ENCODE assay signal across 27 mouse cellular contexts in genomic region chr11:81926393-81926792, GRCm38 (mm10). TPM values are rescaled to one million over a fixed set of nuclear protein-coding genes. Genes with fewer than 3 reads are reported as not detected.
DNase-seq lines count a peak whose midpoint lies in the region; ATAC-seq and TF ChIP-seq lines count a peak whose summit lies in the region.
"Had no signal": no experiment of that assay in that cellular context is flagged by ENCODE, and none has a peak within 500 bp of the region (broad histone marks: within the 10 kb centered on the region; RNA-seq: fewer than 3 reads in every experiment).

No protein-coding gene starts in this region.

- no peaks in the 10 kb centered on the region for H3K36me3 ChIP-seq in forebrain, embryonic 11.5 days (ENCODE audit: control insufficient read depth, insufficient read depth, low read length)
- no peaks in the 10 kb centered on the region for H3K36me3 ChIP-seq in forebrain, embryonic 13.5 days (ENCODE audit: poor library complexity, severe bottlenecking)
- no peaks in the 10 kb centered on the region for H3K36me3 ChIP-seq in neural tube, embryonic 11.5 days (ENCODE audit: control insufficient read depth, insufficient read depth, low read length)
- no peaks in the 10 kb centered on the region for H3K36me3 ChIP-seq in neural tube, embryonic 15.5 days
- no peaks in the 10 kb centered on the region for H3K36me3 ChIP-seq in midbrain, postnatal 0 days (ENCODE audit: insufficient read depth, low read length)
- H3K36me3 ChIP-seq: G1E; heart, embryonic 15.5 days had no signal

- peaks cover 4% of the 10 kb centered on the region; the same call in 1 of the 2 replicates for H3K4me1 ChIP-seq in forebrain, embryonic 11.5 days (replicated peaks; ENCODE audit: control insufficient read depth, insufficient read depth, low read length)
- 0 out of 2 replicates have a peak, but pooled peaks cover 6% of the 10 kb centered on the region for H3K4me1 ChIP-seq in forebrain, embryonic 13.5 days
- H3K4me1 ChIP-seq in neural tube, embryonic 11.5 days (ENCODE audit: control insufficient read depth, insufficient read depth, low read length): no peaks in the 10 kb centered on the region
- no peaks in the 10 kb centered on the region for H3K4me1 ChIP-seq in neural tube, embryonic 15.5 days
- no peaks in the 10 kb centered on the region for H3K4me1 ChIP-seq in midbrain, postnatal 0 days (ENCODE audit: insufficient read depth, low read length)
- H3K4me1 ChIP-seq: heart, embryonic 15.5 days had no signal

- no peak overlapping the region for H3K4me3 ChIP-seq in forebrain, embryonic 11.5 days (ENCODE audit: low read depth, low read length)
- H3K4me3 ChIP-seq in forebrain, embryonic 13.5 days: no peak overlapping the region
- H3K4me3 ChIP-seq in neural tube, embryonic 11.5 days (ENCODE audit: low read depth, low read length): no peak overlapping the region
- no peak overlapping the region for H3K4me3 ChIP-seq in neural tube, embryonic 15.5 days (replicated peaks)
- no peak overlapping the region for H3K4me3 ChIP-seq in midbrain, postnatal 0 days (ENCODE audit: low read depth, low read length)
- H3K4me3 ChIP-seq: erythroblast, embryonic 14.5 days; heart, adult 2 months; heart, embryonic 15.5 days; left cerebral cortex, adult 2 months had no signal

- no peaks in the 10 kb centered on the region for H3K9me3 ChIP-seq in forebrain, embryonic 11.5 days (ENCODE audit: control insufficient read depth, low read length)
- H3K9me3 ChIP-seq in forebrain, embryonic 13.5 days (replicated peaks): no peaks in the 10 kb centered on the region
- H3K9me3 ChIP-seq in neural tube, embryonic 11.5 days (ENCODE audit: control insufficient read depth, low read length): no peaks in the 10 kb centered on the region
- no peaks in the 10 kb centered on the region for H3K9me3 ChIP-seq in neural tube, embryonic 15.5 days (replicated peaks)
- no peaks in the 10 kb centered on the region for H3K9me3 ChIP-seq in midbrain, postnatal 0 days (ENCODE audit: low read length)
- H3K9me3 ChIP-seq: heart, embryonic 15.5 days had no signal

- no peak overlapping the region for H3K4me2 ChIP-seq in forebrain, embryonic 11.5 days (ENCODE audit: low read depth, low read length, severe bottlenecking)
- no peak overlapping the region for H3K4me2 ChIP-seq in forebrain, embryonic 13.5 days
- H3K4me2 ChIP-seq in neural tube, embryonic 11.5 days (ENCODE audit: low read depth): no peak overlapping the region
- H3K4me2 ChIP-seq in neural tube, embryonic 15.5 days: no peak overlapping the region
- no peak overlapping the region for H3K4me2 ChIP-seq in midbrain, postnatal 0 days (ENCODE audit: low read depth, low read length, poor library complexity, severe bottlenecking)
- H3K4me2 ChIP-seq: heart, embryonic 15.5 days had no signal

- no peaks in the 10 kb centered on the region for H3K27me3 ChIP-seq in forebrain, embryonic 11.5 days (ENCODE audit: control insufficient read depth, insufficient read depth, low read length)
- no peaks in the 10 kb centered on the region for H3K27me3 ChIP-seq in forebrain, embryonic 13.5 days
- H3K27me3 ChIP-seq in neural tube, embryonic 11.5 days (ENCODE audit: control insufficient read depth, insufficient read depth, low read length): no peaks in the 10 kb centered on the region
- H3K27me3 ChIP-seq in neural tube, embryonic 15.5 days (replicated peaks): no peaks in the 10 kb centered on the region
- H3K27me3 ChIP-seq in midbrain, postnatal 0 days (ENCODE audit: insufficient read depth, low read length): no peaks in the 10 kb centered on the region

- peak; percentile 58 for DNase-seq in forebrain, embryonic 11.5 days (ENCODE audit: low spot score)
- DNase-seq in neural tube, embryonic 11.5 days (ENCODE audit: low spot score): peak; percentile 19
- peak; percentile 6 for DNase-seq in midbrain, postnatal 0 days (ENCODE audit: low spot score)
- DNase-seq in layer of hippocampus, adult 9-11 months: no peak
- no peak for DNase-seq in left cerebral cortex, adult 18-20 months (ENCODE audit: low spot score in 2 of 2)
- DNase-seq: adrenal gland, postnatal 10 days; cerebellum, adult 11 months; cerebellum, postnatal 14 days; gastrocnemius, postnatal 14 days; heart, adult 2 months; kidney, adult 2 months; kidney, postnatal 10 days; left cerebral cortex, postnatal 4 days; liver; liver, postnatal 0 days; lung, postnatal 10 days; thymus, postnatal 14 days had no signal

- ATAC-seq in forebrain, embryonic 11.5 days (replicated peaks; ENCODE audit: low FRiP score): 0 out of 2 replicates have a peak, but pooled peaks have one; percentile 44
- no peak for ATAC-seq in forebrain, embryonic 13.5 days
- no peak for ATAC-seq in neural tube, embryonic 11.5 days (ENCODE audit: insufficient read depth, low FRiP score, low TSS enrichment)
- ATAC-seq in neural tube, embryonic 15.5 days (ENCODE audit: low FRiP score): no peak
- no peak for ATAC-seq in midbrain, postnatal 0 days (ENCODE audit: low FRiP score)
- ATAC-seq: activated CD4-positive, CD25-positive, alpha-beta regulatory T cell, adult 4 months; inflammation-experienced regulatory T-cells, adult 6 months; liver, postnatal 0 days had no signal

- TF ChIP-seq CTCF in midbrain, postnatal 0 days (IDR thresholded peaks at IDR 0.05): no peak

- no peak overlapping the region for H3K9ac ChIP-seq in forebrain, embryonic 11.5 days (ENCODE audit: low read length)
- H3K9ac ChIP-seq in forebrain, embryonic 13.5 days: no peak overlapping the region
- H3K9ac ChIP-seq in neural tube, embryonic 11.5 days (ENCODE audit: low read length): no peak overlapping the region
- H3K9ac ChIP-seq in neural tube, embryonic 15.5 days (replicated peaks): no peak overlapping the region
- no peak overlapping the region for H3K9ac ChIP-seq in midbrain, postnatal 0 days (replicated peaks; ENCODE audit: low read length, poor library complexity, severe bottlenecking)
- H3K9ac ChIP-seq: heart, embryonic 15.5 days; liver, postnatal 0 days had no signal

- H3K27ac ChIP-seq in forebrain, embryonic 11.5 days (ENCODE audit: low read depth, low read length): no peak overlapping the region
- no peak overlapping the region for H3K27ac ChIP-seq in forebrain, embryonic 13.5 days
- no peak overlapping the region for H3K27ac ChIP-seq in neural tube, embryonic 11.5 days (ENCODE audit: low read depth, low read length)
- H3K27ac ChIP-seq in neural tube, embryonic 15.5 days (replicated peaks): no peak overlapping the region
- no peak overlapping the region for H3K27ac ChIP-seq in midbrain, postnatal 0 days (ENCODE audit: low read depth, low read length)
- H3K27ac ChIP-seq: heart, adult 2 months; heart, embryonic 15.5 days; left cerebral cortex, adult 2 months had no signal

RNA-seq across cellular contexts. Expression of gene Asic2, which starts 41.9 kb away (rescaled TPM):
- polyA plus RNA-seq in forebrain, embryonic 11.5 days (2014; fragmentation: Nextera tagmentation; extraction: Ambion mirVana): 0.94 and 1.4 TPM in 2 replicates
- 2.3 and 2.9 TPM in 2 replicates for polyA plus RNA-seq in forebrain, embryonic 13.5 days (2015; fragmentation: Nextera tagmentation; extraction: Ambion mirVana)
- 2.3 and 2.5 TPM in 2 replicates for polyA plus RNA-seq in neural tube, embryonic 11.5 days (2014; fragmentation: Nextera tagmentation; extraction: Ambion mirVana)
- polyA plus RNA-seq in neural tube, embryonic 15.5 days (2015; fragmentation: Nextera tagmentation; extraction: Ambion mirVana): 19.2 and 21.3 TPM in 2 replicates
- total RNA-seq in midbrain, postnatal 0 days (2014; rRNA removed): 60.2 and 63.8 TPM in 2 replicates
- polyA plus RNA-seq in midbrain, postnatal 0 days (2015; fragmentation: Nextera tagmentation; extraction: Ambion mirVana): 19.8 and 20.3 TPM in 2 replicates
- 10 to 100 TPM; 64.6 to 65.7 TPM for total RNA-seq in left cerebral cortex, adult 18-20 months (2021)
- total RNA-seq: heart, adult 2 months; hematopoietic stem cell, adult 5-6 weeks; megakaryocyte progenitor cell, adult 5-6 weeks had no signal
- polyA plus RNA-seq: activated CD4-positive, CD25-positive, alpha-beta regulatory T cell, adult 4 months; erythroblast, embryonic 14.5 days; G1E; heart, adult 2 months; heart, embryonic 15.5 days; inflammation-experienced regulatory T-cells, adult 6 months; liver, postnatal 0 days had no signal

Comparison
In these comparisons a context has a peak if more than half of its experiments do, and no peak if none do; other contexts are left out.
1. DNase-seq: peak in forebrain, embryonic 11.5 days (single experiment), neural tube, embryonic 11.5 days (single experiment) and midbrain, postnatal 0 days (single experiment); none in layer of hippocampus, adult 9-11 months (single experiment) and left cerebral cortex, adult 18-20 months (0 of 2).